Mouse (Mus musculus) stomach, embryonic 16.5 days (tissue): ENCODE measurements around the gene Rc3h1. TPM values are rescaled to one million over a fixed set of nuclear protein-coding genes. Genes with fewer than 3 reads are reported as not detected.

Experiments used
- ATAC-seq: fragments of 200-750 bp; cut with Nextera tagmentation; 2 replicates; pipeline ENCODE4 v1.8.0; 2017; ENCODE audit warnings: moderate number of reproducible peaks, moderate TSS enrichment; ENCODE audit not compliant: insufficient read depth, low FRiP score
- H3K27ac ChIP-seq: fragments of 300-500 bp; sonication (generic); 2 replicates; pipeline ENCODE4 v1.5.1; 2014; ENCODE audit warnings: low read length
- H3K27me3 ChIP-seq: fragments of 300-500 bp; sonication (generic); 2 replicates; pipeline ENCODE4 v1.6.1; 2014; ENCODE audit warnings: low read length, control low read depth, mixed read lengths; ENCODE audit not compliant: control insufficient read depth, insufficient read depth
- H3K36me3 ChIP-seq: fragments of 300-500 bp; sonication (generic); 2 replicates; pipeline ENCODE4 v1.6.1; 2014; ENCODE audit warnings: low read length; ENCODE audit not compliant: control insufficient read depth, insufficient read depth
- H3K4me1 ChIP-seq: fragments of 300-500 bp; sonication (generic); 2 replicates; pipeline ENCODE4 v1.6.1; 2014; ENCODE audit warnings: low read length, control low read depth, mixed read lengths; ENCODE audit not compliant: control insufficient read depth, insufficient read depth
- H3K4me2 ChIP-seq: fragments of 300-500 bp; sonication (generic); 2 replicates; pipeline ENCODE4 v1.6.1; 2014; ENCODE audit warnings: low read depth, low read length, mixed read lengths
- H3K4me3 ChIP-seq: fragments of 300-500 bp; sonication (generic); replicated peaks from 2 replicates; pipeline ENCODE4 v1.5.1; 2014; ENCODE audit warnings: mild to moderate bottlenecking, low read length
- H3K9ac ChIP-seq: fragments of 300-500 bp; sonication (generic); 2 replicates; pipeline ENCODE4 v1.6.1; 2014; ENCODE audit warnings: low read length
- H3K9me3 ChIP-seq: fragments of 300-500 bp; sonication (generic); replicated peaks from 2 replicates; pipeline ENCODE4 v1.6.1; 2016; ENCODE audit warnings: low read length, control low read depth; ENCODE audit not compliant: control insufficient read depth
- WGBS: fragments of 180-500 bp; shearing (Covaris S2); extraction: QIAGEN DNeasy Blood & Tissue Kit; methylation state at CpG from one replicate; pipeline ENCODE4 v1.1.7; 2014; 5-methylcytosine and 5-hydroxymethylcytosine counted together
- polyA plus RNA-seq: library from polyadenylated mRNA; unstranded; fragments of >200 nt; fragmentation: Nextera tagmentation; extraction: Ambion mirVana; gene quantifications from 2 replicates; pipeline ENCODE4 v1.2.1, GENCODE M21; 2015

Gene Rc3h1
- polyA plus RNA-seq, 1 experiment from 2014 or later = 6.4 TPM

DNA sequence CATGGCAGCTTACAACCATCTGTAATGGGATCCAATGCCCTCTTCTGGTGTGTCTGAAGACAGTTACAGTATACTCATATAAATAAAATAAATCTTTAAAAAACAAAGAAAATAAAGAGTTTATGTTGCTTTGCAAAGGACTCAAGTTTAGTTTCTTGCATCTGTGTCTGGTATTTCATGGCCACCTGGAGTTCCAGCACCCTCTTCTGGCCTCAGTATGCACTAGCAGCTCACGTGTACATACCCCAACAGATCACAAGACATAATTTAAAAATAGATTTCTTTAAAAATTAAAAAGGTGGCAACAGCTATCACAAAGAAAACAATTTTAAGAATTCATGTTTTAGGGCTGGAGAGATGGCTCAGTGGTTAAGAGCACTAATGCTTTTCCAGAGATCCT lies 15.7 kb downstream of the Rc3h1 start:
- ATAC-seq = no peak
- Histone ChIP-seq H3K36me3 (no peaks in the 10 kb centered on the region), H3K9me3 (no peaks in the 10 kb centered on the region), H3K9ac (no peak overlapping the region), H3K27ac (no peak overlapping the region), H3K4me2 (no peak overlapping the region), H3K4me3 (no peak overlapping the region), H3K4me1 (peaks cover 3% of the 10 kb centered on the region; the same call in 1 of the 2 replicates), H3K27me3 (no peaks in the 10 kb centered on the region)
- WGBS = 95% methylated on average over 1 of the region's 1 CpGs

DNA sequence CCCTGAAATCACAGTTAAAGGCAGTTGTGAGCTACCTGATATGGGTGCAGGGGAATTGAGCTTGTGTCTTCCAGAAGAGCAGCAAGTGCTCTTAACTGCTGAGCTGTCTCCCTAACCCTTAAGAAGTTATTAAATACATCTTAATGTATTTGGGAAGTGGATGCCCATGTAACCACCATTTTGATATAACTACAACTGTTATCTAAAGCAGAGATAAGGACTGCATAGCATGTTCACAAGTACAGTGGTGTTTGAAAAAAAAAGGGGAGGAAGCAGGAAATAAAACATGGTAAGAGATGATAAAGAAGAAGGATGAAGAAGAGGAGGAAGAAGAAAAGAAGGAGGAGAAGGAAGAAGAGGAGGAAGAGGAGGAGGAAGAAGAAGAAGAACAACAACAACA lies 25.1 kb downstream of the Rc3h1 start:
- H3K4me3 ChIP-seq = no peak overlapping the region
- H3K27me3 ChIP-seq = no peaks in the 10 kb centered on the region
- no peak for ATAC-seq
- H3K9me3 ChIP-seq = no peaks in the 10 kb centered on the region
- no peak overlapping the region for H3K9ac ChIP-seq
- peaks cover 3% of the 10 kb centered on the region for H3K36me3 ChIP-seq
- H3K4me1 ChIP-seq = peaks cover 7% of the 10 kb centered on the region; the same call in 1 of the 2 replicates
- H3K27ac ChIP-seq = no peak overlapping the region
- no peak overlapping the region for H3K4me2 ChIP-seq

DNA sequence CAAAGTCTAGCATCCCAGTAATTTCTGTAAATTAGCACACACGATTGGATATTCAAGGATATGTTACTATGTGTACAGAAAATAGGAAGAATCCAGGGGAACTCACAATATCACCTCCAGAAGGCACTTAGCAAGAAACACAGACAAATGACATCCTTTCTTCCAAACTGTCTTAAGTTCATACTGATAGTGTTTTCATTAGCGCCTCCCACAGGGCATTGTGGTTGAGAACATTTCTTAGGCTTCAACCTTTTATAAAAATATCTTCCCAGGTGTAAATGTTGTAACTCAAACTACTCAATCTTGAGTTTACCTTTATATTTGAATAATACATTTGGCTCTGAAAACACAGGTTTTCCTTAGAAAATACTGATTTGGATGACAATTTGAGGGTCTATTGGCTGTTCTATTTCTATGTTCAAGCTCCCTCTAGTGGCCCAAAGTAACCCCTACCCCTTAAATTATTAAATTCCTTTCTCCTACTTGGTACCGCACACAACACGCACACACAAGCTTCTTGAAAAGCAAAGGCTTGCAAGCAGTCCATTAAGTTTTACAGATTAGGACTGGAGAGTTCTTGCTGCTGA lies 27.8 kb downstream of the Rc3h1 start:
- Histone ChIP-seq H3K9ac (no peak overlapping the region), H3K27ac (no peak overlapping the region), H3K4me3 (no peak overlapping the region), H3K9me3 (no peaks in the 10 kb centered on the region), H3K36me3 (peaks cover 3% of the 10 kb centered on the region), H3K4me1 (no peaks in the 10 kb centered on the region), H3K4me2 (no peak overlapping the region), H3K27me3 (no peaks in the 10 kb centered on the region)
- ATAC-seq = no peak
- WGBS = 69% methylated on average over 4 of the region's 4 CpGs

DNA sequence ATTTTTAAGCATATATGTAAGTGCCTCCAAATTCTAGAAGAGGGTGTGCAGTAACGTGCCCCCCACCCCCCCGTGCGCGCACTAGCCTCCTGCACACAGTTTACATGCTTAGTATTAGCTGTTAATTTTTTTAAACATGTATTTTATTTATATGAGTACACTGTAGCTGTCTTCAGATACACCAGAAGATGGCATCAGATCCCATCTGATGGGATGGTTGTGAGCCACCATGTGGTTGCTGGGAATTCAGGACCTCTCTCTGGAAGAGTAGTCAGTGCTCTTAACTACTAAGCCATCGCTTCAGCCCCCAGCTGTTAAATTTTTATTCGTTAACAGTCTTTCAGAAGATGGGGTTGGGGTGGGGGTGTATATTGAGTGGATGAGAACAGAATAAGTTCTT lies 29.3 kb downstream of the Rc3h1 start:
- 92% methylated on average over 6 of the region's 6 CpGs for WGBS
- H3K36me3 ChIP-seq = peaks cover 3% of the 10 kb centered on the region
- H3K27ac ChIP-seq = no peak overlapping the region
- ATAC-seq = no peak
- H3K27me3 ChIP-seq = no peaks in the 10 kb centered on the region
- no peak overlapping the region for H3K4me3 ChIP-seq
- no peaks in the 10 kb centered on the region for H3K9me3 ChIP-seq
- H3K4me1 ChIP-seq = no peaks in the 10 kb centered on the region
- H3K9ac ChIP-seq = no peak overlapping the region
- no peak overlapping the region for H3K4me2 ChIP-seq

DNA sequence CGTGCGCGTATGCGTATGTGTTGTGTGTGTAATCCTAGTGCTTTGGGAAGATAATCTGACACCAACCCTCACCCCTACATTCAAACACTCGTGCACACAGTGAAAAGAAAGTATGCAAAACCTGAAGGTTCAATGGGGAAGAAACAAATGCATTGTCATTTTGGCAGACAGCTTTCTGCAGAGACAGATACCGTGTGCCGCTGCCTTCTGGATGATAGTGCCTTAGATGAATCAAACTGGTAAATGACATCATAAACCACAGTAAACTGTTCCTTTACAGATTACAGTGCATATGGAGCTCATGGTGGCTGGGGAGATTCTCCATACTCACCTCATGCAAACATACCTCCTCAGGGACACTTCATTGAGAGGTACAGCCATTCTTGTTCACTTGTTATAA lies 57.0 kb downstream of the Rc3h1 start:
- Histone ChIP-seq H3K4me2 (no peak overlapping the region), H3K27me3 (no peaks in the 10 kb centered on the region), H3K9ac (no peak overlapping the region), H3K27ac (no peak overlapping the region), H3K4me3 (no peak overlapping the region), H3K36me3 (0 out of 2 replicates have a peak, but pooled peaks cover 10% of the 10 kb centered on the region), H3K9me3 (no peaks in the 10 kb centered on the region), H3K4me1 (no peaks in the 10 kb centered on the region)
- ATAC-seq = no peak
- 91% methylated on average over 7 of the region's 7 CpGs for WGBS

DNA sequence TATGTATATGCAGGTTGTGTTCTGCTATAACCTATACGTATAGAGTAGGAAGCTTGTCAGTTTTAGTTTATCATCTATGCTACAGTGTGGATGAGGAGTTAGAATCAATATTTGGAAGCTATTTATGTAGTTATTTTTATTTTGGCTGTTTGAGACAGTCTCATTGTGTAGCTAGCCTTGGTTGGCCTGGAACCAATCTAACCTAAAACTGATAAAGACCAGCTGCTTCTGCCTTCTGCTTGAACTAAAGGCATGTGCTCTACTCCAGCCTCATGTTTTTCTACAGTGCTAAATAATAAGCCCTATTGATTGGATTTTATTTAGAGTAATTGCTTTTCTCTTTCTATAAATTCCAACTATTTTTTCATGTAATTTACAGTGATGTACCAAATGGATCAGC lies 61.0 kb downstream of the Rc3h1 start:
- H3K27ac ChIP-seq = no peak overlapping the region
- H3K4me3 ChIP-seq = no peak overlapping the region
- H3K4me2 ChIP-seq = no peak overlapping the region
- H3K9me3 ChIP-seq = no peaks in the 10 kb centered on the region
- no peak overlapping the region for H3K9ac ChIP-seq
- no peaks in the 10 kb centered on the region for H3K27me3 ChIP-seq
- WGBS = 66% methylated on average over 1 of the region's 1 CpGs
- ATAC-seq = no peak
- peaks cover 10% of the 10 kb centered on the region; the same call in 1 of the 2 replicates for H3K36me3 ChIP-seq
- no peaks in the 10 kb centered on the region for H3K4me1 ChIP-seq

DNA sequence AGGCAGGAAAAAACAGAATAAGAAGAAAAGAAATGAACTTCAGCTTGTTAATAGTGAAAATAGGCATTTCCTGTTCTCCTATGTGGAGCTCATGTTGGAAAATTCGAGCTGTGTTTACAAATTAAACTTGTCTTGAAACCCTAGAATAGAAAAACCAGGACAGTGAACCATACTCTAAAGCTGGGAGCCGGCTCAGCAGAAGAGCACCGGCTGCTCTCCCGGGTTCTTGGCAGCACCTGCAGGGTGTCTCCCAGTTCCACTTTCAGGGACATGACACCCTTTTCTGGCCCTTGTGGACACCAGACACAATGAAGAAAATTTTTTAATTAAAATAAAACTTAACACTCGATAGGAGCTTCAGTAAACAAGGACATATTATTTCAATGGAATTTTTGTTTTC lies 62.4 kb downstream of the Rc3h1 start:
- no peak overlapping the region for H3K9ac ChIP-seq
- WGBS = 78% methylated on average over 5 of the region's 5 CpGs
- ATAC-seq = no peak
- H3K27ac ChIP-seq = no peak overlapping the region
- H3K4me3 ChIP-seq = no peak overlapping the region
- H3K4me2 ChIP-seq = no peak overlapping the region
- H3K27me3 ChIP-seq = no peaks in the 10 kb centered on the region
- no peaks in the 10 kb centered on the region for H3K9me3 ChIP-seq
- H3K4me1 ChIP-seq = no peaks in the 10 kb centered on the region
- H3K36me3 ChIP-seq = peaks cover 9% of the 10 kb centered on the region; the same call in 1 of the 2 replicates

DNA sequence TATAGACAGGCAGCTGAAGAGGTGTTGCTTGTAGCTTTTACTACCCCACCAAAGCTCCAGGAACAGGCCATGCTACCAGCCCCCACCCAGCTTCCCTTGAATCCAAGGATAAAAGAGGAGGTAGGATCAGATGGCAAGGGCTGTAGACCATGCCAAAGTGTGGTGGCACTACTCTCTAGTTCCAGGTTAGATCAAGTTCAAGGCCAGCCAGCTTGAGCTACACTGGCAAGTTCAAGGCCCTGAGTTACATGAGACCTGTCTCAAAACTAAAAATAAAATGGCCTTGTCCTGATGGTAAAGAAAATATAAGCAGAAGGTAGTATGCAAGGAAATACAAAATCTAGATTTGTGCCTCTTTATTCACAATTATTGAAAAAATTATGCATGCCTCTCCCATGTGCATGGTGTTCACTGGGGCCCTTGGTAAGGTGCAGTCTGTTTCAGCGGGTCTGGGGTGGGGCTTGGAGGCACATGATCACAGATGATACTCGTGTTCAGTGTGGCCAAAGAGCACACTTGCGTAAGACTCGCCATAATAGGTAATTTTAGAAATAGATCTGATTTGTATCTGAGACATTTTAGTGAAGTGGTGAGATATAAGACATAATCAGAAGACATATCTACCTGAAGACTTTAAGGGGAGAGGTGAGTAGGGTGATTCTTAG lies 72.0 kb downstream of the Rc3h1 start, which contains the start of gene Serpinc1:
TSS of gene Serpinc1 (plus strand) at position 515 of the 665 bp plus-strand sequence.
- no peak within 1 kb of the TSS for H3K4me2 ChIP-seq
- 81% methylated on average over 4 of the region's 4 CpGs for WGBS
- no peaks in the 10 kb centered on the region for H3K27me3 ChIP-seq
- no peaks in the 10 kb centered on the region for H3K36me3 ChIP-seq
- H3K4me1 ChIP-seq = 0 out of 2 replicates have a peak, but pooled peaks cover 3% of the 10 kb centered on the region
- no peak for ATAC-seq
- H3K27ac ChIP-seq = no peak within 1 kb of the TSS
- no peak within 1 kb of the TSS for H3K9ac ChIP-seq
- H3K9me3 ChIP-seq = no peaks in the 10 kb centered on the region
- H3K4me3 ChIP-seq = no peak within 1 kb of the TSS

DNA sequence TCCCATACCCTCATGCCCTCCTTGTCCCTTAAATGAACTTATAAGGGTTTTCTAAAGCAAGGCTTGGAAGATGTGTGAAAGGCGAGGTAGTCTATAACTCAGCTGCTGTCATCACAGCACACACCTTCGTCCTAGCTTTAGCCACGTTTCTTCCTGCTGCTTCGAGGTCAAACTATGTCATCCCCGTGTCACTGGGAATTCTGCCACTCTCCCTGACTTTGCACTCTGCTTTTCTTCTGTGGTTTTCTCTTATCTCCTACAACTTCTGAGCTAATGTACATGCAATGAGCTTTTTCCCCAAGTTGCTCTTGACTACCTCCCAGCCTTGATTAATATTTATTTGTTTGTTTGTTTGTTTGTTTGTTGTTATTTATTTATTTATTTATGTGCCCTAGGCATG lies 73.8 kb downstream of the Rc3h1 start:
- Histone ChIP-seq H3K4me2 (no peak overlapping the region), H3K4me3 (no peak overlapping the region), H3K9ac (no peak overlapping the region), H3K27me3 (no peaks in the 10 kb centered on the region), H3K27ac (no peak overlapping the region), H3K4me1 (0 out of 2 replicates have a peak, but pooled peaks cover 3% of the 10 kb centered on the region), H3K36me3 (no peaks in the 10 kb centered on the region), H3K9me3 (no peaks in the 10 kb centered on the region)
- no peak for ATAC-seq
- 60% methylated on average over 5 of the region's 5 CpGs for WGBS
